Mouse (Mus musculus) olfactory bulb, adult 2 months (tissue): ENCODE measurements around the gene Smarcd3.

Source experiments
- CTCF ChIP-seq: fragments of 200-500 bp; IDR thresholded peaks from 2 replicates; pipeline ENCODE4 v1.5.1; 2012; ENCODE audit warnings: low read depth, mild to moderate bottlenecking, low read length, moderate library complexity; ENCODE audit not compliant: insufficient read depth
- POLR2A ChIP-seq: fragments of 200-500 bp; IDR thresholded peaks from 2 replicates; pipeline ENCODE4 v1.6.1; 2012; ENCODE audit warnings: mild to moderate bottlenecking, low read depth, low read length, moderate library complexity; ENCODE audit not compliant: insufficient read depth

GRCm38 (mm10) chr5:24589511-24590500, 34.4 kb downstream of the Smarcd3 start:
- TF ChIP-seq CTCF, result no peak
- no peak for TF ChIP-seq POLR2A
